In genomic region chr2:93780528-93780927, GRCm38 (mm10) we compare ENCODE assay signal across 15 mouse cellular contexts.
"Had no signal": no experiment of that assay in that cellular context is flagged by ENCODE, and none has a peak within 500 bp of the region (broad histone marks: within the 10 kb centered on the region; RNA-seq: fewer than 3 reads in every experiment).

No protein-coding gene starts in this region.

- ATAC-seq: lung, postnatal 0 days had no signal

- H3K27ac ChIP-seq: limb, embryonic 12.5 days; liver, embryonic 13.5 days; neural tube, embryonic 12.5 days had no signal

- H3K9me3 ChIP-seq: limb, embryonic 12.5 days; liver, embryonic 13.5 days; neural tube, embryonic 12.5 days had no signal

- H3K9ac ChIP-seq: limb, embryonic 12.5 days; liver, embryonic 13.5 days; neural tube, embryonic 12.5 days had no signal

- H3K36me3 ChIP-seq: neural tube, embryonic 12.5 days had no signal

- H3K27me3 ChIP-seq: liver, embryonic 13.5 days; neural tube, embryonic 12.5 days had no signal

- H3K4me3 ChIP-seq: limb, embryonic 12.5 days; liver, embryonic 13.5 days; neural tube, embryonic 12.5 days had no signal

- DNase-seq: kidney, postnatal 36 days; layer of hippocampus, adult 9-11 months; layer of hippocampus, postnatal 36 days; liver; liver, embryonic 13.5 days; lung, adult 2 months; lung, postnatal 36 days; midbrain, embryonic 14.5 days; right cerebral cortex, postnatal 4 days; spleen, adult 18-20 months; thymus, adult 2 months; thymus, postnatal 25 days had no signal

- H3K4me2 ChIP-seq: limb, embryonic 12.5 days; liver, embryonic 13.5 days; neural tube, embryonic 12.5 days had no signal
